Mouse (Mus musculus) lung, adult 2 months (tissue): Measurements from ENCODE around the gene Ap5s1. TPM values are rescaled to one million over a fixed set of nuclear protein-coding genes. Genes with fewer than 3 reads are reported as not detected.
A peak's percentile ranks its signal among the peaks of the same experiment; 100 is the strongest.

ENCODE experiments used
- DNase-seq: peaks from one replicate; pipeline ENCODE4 v3.0.0; 2022
- H3K4me1 ChIP-seq: fragments of 200-500 bp; 2 replicates; pipeline ENCODE4 v1.6.1; 2011; ENCODE audit warnings: low read length; ENCODE audit not compliant: control insufficient read depth, insufficient read depth
- H3K4me3 ChIP-seq: fragments of 200-500 bp; replicated peaks from 2 replicates; pipeline ENCODE3; 2011; ENCODE audit warnings: low read depth, mild to moderate bottlenecking, control low read depth, low read length; ENCODE audit errors: extremely low read depth
- CTCF ChIP-seq: fragments of 200-500 bp; IDR thresholded peaks from 2 replicates; pipeline ENCODE4 v1.5.1; 2011; ENCODE audit warnings: mild to moderate bottlenecking, low read length, control low read depth; ENCODE audit not compliant: insufficient read depth
- POLR2A ChIP-seq: fragments of 200-500 bp; IDR thresholded peaks from 2 replicates; pipeline ENCODE4 v1.6.1; 2011; ENCODE audit warnings: low read depth, mild to moderate bottlenecking, control low read depth, low read length, borderline replicate concordance; ENCODE audit errors: extremely low read depth
- WGBS: fragments of 180-500 bp; shearing (Covaris S2); methylation state at CpG from one replicate; pipeline ENCODE4 v1.1.7; 2018; 5-methylcytosine and 5-hydroxymethylcytosine counted together
- polyA plus RNA-seq: library from polyadenylated mRNA; depleted of rRNA; stranded (reverse); fragments of >200 nt; gene quantifications from 2 replicates; pipeline ENCODE4 v1.2.3, GENCODE M21; 2012

The Ap5s1 gene
- polyA plus RNA-seq, 1 experiment: 46.4 TPM

- no peak for TF ChIP-seq POLR2A
- no peak for TF ChIP-seq CTCF
- Histone ChIP-seq H3K4me1 (peaks cover 8% of the 10 kb centered on the region), H3K4me3 (no peak overlapping the region)
- DNase-seq: no peak
- WGBS: 77% methylated on average over 9 of the region's 9 CpGs
Observed at GRCm38 (mm10) chr2:131172322-131172721, 34.6 kb upstream of the Ap5s1 start.

GRCm38 (mm10) chr2:131174700-131175099 lies 32.2 kb upstream of the Ap5s1 start:
- 5% methylated on average over 11 of the region's 11 CpGs for WGBS
- H3K4me1 ChIP-seq: peaks cover 22% of the 10 kb centered on the region
- peak; percentile 48 for DNase-seq

GRCm38 (mm10) chr2:131175286-131175944 lies 31.5 kb upstream of the Ap5s1 start:
- TF ChIP-seq CTCF (no peak), POLR2A (no peak)
- peaks cover 26% of the 10 kb centered on the region for H3K4me1 ChIP-seq
- 65% methylated on average over 3 of the region's 3 CpGs for WGBS
- no peak overlapping the region for H3K4me3 ChIP-seq
- DNase-seq: no peak

More at GRCm38 (mm10) chr2:131174700-131175099, 32.2 kb upstream of the Ap5s1 start:
- TF ChIP-seq CTCF: no peak
- no peak for TF ChIP-seq POLR2A
- peak overlapping the region; percentile 43 for H3K4me3 ChIP-seq

GRCm38 (mm10) chr2:131175945-131176309 lies 31.0 kb upstream of the Ap5s1 start:
- 69% methylated on average over 1 of the region's 1 CpGs for WGBS
- TF ChIP-seq CTCF (no peak), POLR2A (no peak)
- H3K4me1 ChIP-seq: peaks cover 26% of the 10 kb centered on the region
- H3K4me3 ChIP-seq: no peak overlapping the region
- DNase-seq: no peak

- Histone ChIP-seq H3K4me1 (peaks cover 26% of the 10 kb centered on the region), H3K4me3 (no peak overlapping the region)
- no peak for TF ChIP-seq POLR2A
- TF ChIP-seq CTCF: no peak
- 51% methylated on average over 5 of the region's 5 CpGs for WGBS
- DNase-seq: peak; percentile 43
Observed at GRCm38 (mm10) chr2:131176491-131176890, 30.4 kb upstream of the Ap5s1 start.

- no peak for DNase-seq
- WGBS: 53% methylated on average over 9 of the region's 9 CpGs
Observed at GRCm38 (mm10) chr2:131177932-131178331, 28.9 kb upstream of the Ap5s1 start.

GRCm38 (mm10) chr2:131178828-131179245 lies 28.0 kb upstream of the Ap5s1 start:
- DNase-seq: peak; percentile 49
- TF ChIP-seq CTCF (no peak), POLR2A (no peak)
- peaks cover 26% of the 10 kb centered on the region for H3K4me1 ChIP-seq
- peak overlapping the region; percentile 89 for H3K4me3 ChIP-seq
- WGBS: 14% methylated on average over 26 of the region's 26 CpGs

More at GRCm38 (mm10) chr2:131177932-131178331, 28.9 kb upstream of the Ap5s1 start:
- TF ChIP-seq CTCF (no peak), POLR2A (no peak)
- Histone ChIP-seq H3K4me3 (peak overlapping the region; percentile 35), H3K4me1 (peaks cover 26% of the 10 kb centered on the region)

- peak; percentile 73 for DNase-seq
- WGBS: under 1% methylated on average over 61 of the region's 67 CpGs
Observed at GRCm38 (mm10) chr2:131179246-131179886, 27.5 kb upstream of the Ap5s1 start.

GRCm38 (mm10) chr2:131179990-131180587 lies 26.8 kb upstream of the Ap5s1 start, which contains the start of gene Cenpb:
Gene Cenpb, minus strand, starts transcription at chr2:131180067.
- Histone ChIP-seq H3K4me3 (peak within 1 kb of the TSS; percentile 89), H3K4me1 (peaks cover 23% of the 10 kb centered on the region)
- DNase-seq: peak; percentile 83
- peak; percentile 32 for TF ChIP-seq CTCF
- peak; percentile 22; the same call in 1 of the 2 replicates for TF ChIP-seq POLR2A
- WGBS: 7% methylated on average over 57 of the region's 57 CpGs

More at GRCm38 (mm10) chr2:131179246-131179886, 27.5 kb upstream of the Ap5s1 start:
- TF ChIP-seq POLR2A: peak; percentile 25; the same call in 1 of the 2 replicates
- no peak for TF ChIP-seq CTCF
- H3K4me3 ChIP-seq: peak overlapping the region; percentile 89
- peaks cover 26% of the 10 kb centered on the region for H3K4me1 ChIP-seq
